Mouse (Mus musculus) inflammation-experienced regulatory T-cells, adult 6 months (primary cell): Measurements from ENCODE around the gene Mrpl19. TPM values are rescaled to one million over a fixed set of nuclear protein-coding genes. Genes with fewer than 3 reads are reported as not detected.

Source experiments
- ATAC-seq: one replicate; pipeline ENCODE4 v1.8.0; 2017
- polyA plus RNA-seq, 3 experiments: library from polyadenylated mRNA; unstranded; fragments of 100-300 nt; shearing (Covaris generic); gene quantifications; one replicate each; pipeline ENCODE4 v1.2.1; 2017

Gene Mrpl19
- polyA plus RNA-seq, 3 experiments from 2014 or later, result 59.9 to 82.1 (median 65.5) TPM

DNA sequence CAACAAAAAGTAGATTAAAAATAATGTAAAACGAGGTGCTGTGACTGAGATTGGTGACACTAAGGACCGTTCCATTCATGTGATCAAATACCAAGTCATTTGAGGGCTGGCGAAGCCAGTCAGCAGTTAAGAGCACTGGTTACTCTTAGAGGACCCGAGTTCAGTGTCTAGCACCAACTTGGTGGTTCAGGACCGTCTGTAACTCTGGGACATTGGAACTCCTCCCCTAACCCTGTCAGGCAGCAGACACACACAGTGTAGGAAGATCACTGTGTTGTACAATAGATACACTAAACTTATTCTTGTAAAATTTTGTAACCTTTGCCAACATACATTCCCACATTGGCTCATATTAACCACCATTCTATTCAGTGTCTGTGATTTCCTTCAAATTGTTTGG is 41.5 kb downstream of the Mrpl19 start:
- no peak for ATAC-seq

DNA sequence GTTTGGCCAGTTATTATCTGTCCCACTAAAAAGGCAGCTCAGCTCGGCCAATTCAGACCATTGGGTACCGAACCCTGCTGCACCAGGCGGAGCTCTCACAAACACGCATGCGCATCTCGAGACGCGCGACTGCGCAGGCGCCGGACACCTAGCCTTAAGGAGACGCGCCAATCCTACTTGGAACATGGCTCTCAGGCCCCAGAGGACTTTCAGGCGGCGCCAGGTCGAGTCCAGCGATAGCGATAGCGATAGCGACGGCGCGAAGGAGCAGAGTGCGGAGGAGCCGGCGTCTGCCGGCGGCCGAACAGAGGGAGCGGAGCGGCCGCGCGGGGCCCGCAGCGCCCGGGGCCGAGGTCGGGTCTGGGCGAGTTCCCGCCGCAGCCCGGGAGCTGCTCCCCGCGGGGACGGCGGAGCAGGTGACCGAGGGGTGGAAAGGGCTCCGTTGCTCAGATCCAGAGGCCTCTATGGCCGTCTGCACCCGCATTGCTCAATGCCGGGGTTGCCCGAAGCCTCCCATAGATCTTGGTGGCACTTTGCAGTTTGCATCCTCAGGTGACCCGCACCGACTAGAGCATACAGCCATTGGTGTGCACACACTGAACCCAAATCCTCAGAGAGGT is 42.1 kb downstream of the Mrpl19 start, which contains the start of gene Gcfc2:
Gene Gcfc2, plus strand, starts transcription at position 147 of the 620 bp plus-strand sequence.
- ATAC-seq, result peak; percentile 90

DNA sequence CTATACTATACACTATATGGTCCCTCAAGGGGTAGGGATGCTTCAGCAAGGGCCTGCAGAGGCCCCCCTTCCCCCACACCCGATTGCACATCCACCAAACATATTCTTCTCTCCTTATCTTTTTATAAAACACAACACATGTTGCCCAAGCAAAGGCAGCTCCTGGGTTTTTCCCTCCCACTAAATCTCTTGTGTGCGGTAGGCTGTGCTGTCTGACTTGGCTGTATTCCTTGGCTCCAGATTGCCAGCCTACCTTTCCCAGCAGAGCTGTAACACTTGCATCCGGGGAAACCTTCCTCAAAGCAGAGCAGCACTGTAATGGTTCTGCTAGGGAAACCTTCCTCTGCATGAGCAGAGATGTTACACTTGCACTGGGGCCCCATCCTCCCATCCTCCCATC is 53.6 kb downstream of the Mrpl19 start:
- no peak for ATAC-seq

DNA sequence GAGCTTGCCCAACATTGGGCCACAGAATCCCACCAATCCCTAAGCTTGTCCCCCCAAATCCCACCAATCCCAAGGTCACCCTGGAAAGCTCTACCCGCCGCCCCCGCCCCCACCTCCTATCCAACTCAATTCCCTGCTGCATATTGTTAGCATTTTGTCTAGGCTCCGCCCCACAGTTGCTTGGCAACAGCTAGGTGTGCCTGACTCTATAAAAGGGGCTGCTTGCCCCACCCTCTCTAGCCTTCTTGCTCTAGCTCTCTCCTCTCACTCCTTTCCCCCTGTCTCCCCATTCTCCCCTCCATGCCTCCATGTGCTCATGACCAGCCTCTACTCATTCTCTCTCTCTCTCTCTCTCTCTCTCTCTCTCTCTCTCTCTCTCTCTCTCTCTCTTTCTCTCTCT is 54.0 kb downstream of the Mrpl19 start:
- no peak for ATAC-seq

DNA sequence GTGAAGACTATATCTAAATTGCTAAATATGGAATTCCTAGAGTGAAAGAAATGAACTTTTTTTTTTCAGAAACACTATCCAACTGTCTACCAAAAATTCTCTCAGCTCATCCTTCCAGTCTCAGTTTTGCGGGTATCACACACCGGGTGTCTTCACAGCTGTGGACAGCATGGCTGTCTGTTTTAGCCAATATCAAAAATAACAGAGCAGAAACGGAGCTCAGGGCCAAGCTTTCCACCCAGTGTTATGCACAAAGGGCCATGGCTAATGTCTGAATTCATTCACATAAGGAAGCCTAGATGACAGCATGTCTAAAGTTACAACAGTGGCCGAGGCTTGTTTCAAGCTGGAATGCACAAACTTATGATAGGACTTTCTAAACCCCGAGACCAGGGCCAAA is 54.5 kb downstream of the Mrpl19 start:
- no peak for ATAC-seq

DNA sequence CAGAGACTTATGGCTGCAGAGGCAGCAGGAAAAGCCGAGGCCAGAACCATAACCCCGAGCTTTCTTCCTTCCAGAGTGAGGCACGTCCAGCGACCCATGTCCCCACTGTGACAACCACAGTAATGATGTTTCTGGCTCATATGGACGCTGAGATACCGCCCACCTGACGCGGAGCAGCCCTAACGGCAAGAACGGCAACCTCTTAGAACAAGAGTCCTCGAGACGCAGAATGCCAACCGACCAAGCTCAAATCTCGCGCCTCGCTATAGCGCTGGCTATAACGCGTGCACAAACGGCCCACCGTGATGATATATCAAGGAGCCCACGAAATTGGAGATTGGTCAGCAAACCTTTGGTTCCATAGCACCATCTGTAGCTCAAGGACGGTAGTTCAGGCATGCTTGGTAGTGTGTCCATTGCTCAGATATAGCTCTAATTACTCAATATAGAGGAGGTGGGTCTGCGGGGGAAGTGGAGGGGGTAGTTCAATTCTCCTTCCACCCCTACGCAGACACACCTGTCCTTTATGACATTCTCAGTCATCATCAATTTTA is 55.4 kb downstream of the Mrpl19 start:
- no peak for ATAC-seq

Other genes starting within 250 kb of the Mrpl19 start
- gene Gcfc2, start 42.3 kb downstream of the Mrpl19 start, polyA plus RNA-seq, result 1 to 10 TPM; 3.7 to 6.5 (median 5.0) TPM
- gene Eva1a, start 75.1 kb upstream of the Mrpl19 start, polyA plus RNA-seq, result not detected